Mouse (Mus musculus): ENCODE results near the gene Hist1h2ba.

Hist1h2ba gene

DNA sequence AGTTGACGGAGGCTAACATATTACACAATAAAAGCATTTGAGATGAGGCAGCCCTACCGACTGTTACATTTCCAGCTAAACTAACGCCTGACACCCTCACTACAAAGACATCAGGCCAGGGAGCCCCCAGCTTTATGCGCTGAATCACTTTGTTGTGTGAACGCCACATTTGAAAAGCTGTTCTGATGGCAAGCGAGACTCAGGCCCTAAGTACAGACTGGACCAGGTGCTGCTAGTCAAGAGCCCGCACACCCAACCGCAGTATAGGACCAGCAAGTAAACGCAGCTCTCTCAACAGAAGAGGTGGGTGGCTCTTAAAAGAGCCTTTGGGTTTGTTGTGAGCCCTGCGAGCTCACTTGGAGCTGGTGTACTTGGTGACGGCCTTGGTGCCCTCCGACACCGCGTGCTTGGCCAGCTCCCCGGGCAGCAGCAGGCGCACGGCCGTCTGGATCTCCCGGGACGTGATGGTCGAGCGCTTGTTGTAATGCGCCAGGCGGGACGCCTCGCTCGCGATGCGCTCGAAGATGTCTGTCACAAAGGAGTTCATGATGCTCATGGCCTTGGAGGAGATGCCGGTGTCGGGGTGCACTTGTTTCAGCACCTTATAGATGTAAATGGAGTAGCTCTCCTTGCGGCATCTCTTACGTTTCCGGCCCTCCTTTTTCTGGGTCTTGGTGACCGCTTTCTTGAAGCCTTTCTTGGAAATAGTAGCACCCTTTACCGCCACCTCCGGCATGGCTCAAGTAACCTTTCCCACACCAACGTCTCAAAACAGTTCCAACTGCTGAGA lies at the start of gene Hist1h2ba:
Gene Hist1h2ba (minus strand): TSS at position 736 of the 790 bp plus-strand sequence.
- no peak for DNase-seq

- DNase-seq: no peak
Observed at GRCm38 (mm10) chr13:23972271-23972670, 38.3 kb upstream of the Hist1h2ba start.

GRCm38 (mm10) chr13:23971870-23972269 lies 37.9 kb upstream of the Hist1h2ba start:
- DNase-seq: no peak

- no peak for DNase-seq
Observed at GRCm38 (mm10) chr13:23964909-23965308, 31.0 kb upstream of the Hist1h2ba start.

DNA sequence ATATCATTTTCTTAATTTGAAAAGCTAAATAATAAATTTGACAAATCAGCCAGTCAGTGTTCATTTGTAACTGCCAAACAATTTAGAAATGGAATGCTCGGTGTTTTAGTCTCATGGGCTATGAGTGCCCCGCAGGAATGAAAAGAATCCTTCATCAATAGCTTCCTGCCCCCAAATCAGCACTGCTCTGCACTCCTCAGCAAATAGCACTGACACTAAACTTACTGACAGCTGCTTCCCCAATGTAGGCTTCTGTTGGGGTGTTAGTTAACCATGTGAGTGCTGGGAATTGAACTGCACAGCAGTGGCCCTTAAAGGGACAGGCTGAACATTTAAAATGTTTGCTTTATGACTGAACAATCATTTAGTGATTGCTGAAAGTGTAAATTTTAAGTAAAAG lies 25.8 kb upstream of the Hist1h2ba start:
- peak; percentile 7 for DNase-seq

DNA sequence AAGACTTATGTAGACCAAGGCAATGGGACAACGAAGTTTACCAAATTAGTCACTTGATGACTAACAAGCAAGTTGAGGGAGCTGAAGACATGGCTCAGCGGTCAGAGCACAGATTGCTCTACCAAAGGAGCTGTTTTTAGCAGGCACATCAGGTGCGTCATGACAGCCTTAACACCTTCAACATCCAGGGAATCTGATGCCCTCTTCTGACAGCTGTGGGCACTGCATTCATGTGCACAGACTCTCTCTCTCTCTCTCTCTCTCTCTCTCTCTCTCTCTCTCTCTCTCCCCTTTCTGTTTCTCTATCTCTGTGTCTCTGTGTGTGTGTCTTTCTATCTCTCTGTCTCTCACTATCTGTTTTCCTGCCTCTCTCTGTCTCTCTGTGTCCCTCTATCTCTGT lies 17.0 kb upstream of the Hist1h2ba start:
- no peak for DNase-seq

GRCm38 (mm10) chr13:23949484-23950246 lies 15.7 kb upstream of the Hist1h2ba start:
- DNase-seq: no peak

GRCm38 (mm10) chr13:23946254-23946653 lies 12.3 kb upstream of the Hist1h2ba start:
- DNase-seq: no peak

GRCm38 (mm10) chr13:23942861-23943260 lies 8.9 kb upstream of the Hist1h2ba start:
- no peak for DNase-seq

DNA sequence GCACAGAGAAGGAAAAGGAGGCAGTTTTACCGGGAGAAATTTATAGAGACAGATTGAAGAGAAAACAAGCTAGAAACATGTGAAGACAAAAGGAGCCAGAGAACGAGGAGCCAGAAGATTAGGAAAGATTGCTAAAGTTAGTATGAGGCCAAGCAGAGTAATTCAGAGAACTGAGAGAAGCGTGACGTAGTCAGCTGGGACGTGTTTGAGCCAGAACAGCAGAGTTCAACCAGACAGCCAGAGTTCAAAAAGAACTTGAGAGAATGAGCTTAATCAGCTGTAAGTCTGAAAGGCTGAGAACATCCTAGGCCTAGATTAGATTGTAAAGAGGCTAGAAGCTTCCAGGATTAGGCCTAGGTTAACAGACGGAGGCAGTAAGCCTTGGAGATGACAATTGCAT lies 6.3 kb upstream of the Hist1h2ba start:
- no peak for DNase-seq

GRCm38 (mm10) chr13:23938699-23939098 lies 4.7 kb upstream of the Hist1h2ba start:
- no peak for DNase-seq

DNA sequence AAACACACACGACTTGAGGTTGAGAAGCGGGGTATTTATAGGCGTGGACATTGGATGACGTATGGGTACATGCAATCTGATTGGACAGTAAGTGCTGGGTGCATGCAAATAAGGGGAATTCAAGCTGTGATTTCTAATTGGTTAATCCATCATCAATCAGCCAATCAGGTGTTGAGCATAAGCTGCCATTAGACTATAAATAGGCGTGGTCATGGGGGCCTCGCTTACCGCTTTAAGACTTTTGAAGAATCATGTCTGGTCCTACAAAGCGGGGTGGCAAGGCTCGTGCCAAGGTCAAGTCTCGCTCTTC lies 210 bp upstream of the Hist1h2ba start, which contains the start of gene Hist1h2aa:
Gene Hist1h2aa (plus strand): TSS at position 252 of the 310 bp plus-strand sequence.
- DNase-seq: no peak

- no peak for DNase-seq
Observed at GRCm38 (mm10) chr13:23930904-23931303, 3.1 kb downstream of the Hist1h2ba start.

DNA sequence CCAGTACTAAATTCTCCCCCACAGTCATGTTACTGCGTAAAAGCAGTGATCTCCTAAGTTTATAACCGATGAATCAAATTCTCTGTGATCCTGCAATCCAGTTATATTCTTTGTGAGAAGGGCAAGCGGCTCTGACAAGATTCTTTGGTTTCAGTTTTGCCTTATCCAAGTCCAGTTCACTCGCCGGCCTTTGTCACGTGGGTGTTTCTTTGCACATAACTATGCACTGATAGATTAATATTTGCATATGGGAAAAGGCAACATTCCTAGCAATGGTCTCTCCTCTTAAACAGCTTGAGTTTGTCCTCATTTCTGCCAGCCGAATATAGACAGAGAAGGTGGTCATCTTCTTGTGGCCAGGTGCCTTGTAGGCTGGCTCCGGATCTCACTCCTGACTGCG lies 3.5 kb downstream of the Hist1h2ba start:
- no peak for DNase-seq

DNA sequence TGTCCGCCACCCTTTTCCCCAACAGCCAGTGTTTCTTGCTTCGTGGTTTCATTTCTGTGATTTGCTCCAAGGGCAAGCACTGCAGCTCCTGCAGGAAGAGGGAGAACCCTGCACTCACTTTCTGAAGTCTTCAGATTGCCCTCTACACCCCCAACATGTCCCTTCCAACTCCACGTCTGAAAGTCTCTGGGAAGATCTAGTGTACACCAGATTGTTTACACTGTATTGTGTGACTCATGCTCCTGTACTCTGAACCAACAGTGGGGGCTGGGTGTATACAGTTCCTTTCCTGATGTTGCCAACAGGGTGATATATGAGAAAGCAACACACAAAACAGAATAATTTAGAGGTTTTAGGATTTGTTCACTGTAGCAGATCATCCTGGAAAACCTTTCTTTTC lies 5.3 kb downstream of the Hist1h2ba start:
- DNase-seq: no peak

GRCm38 (mm10) chr13:23925792-23926191 lies 8.2 kb downstream of the Hist1h2ba start:
- DNase-seq: no peak

GRCm38 (mm10) chr13:23917674-23918073 lies 16.3 kb downstream of the Hist1h2ba start:
- DNase-seq: no peak

DNA sequence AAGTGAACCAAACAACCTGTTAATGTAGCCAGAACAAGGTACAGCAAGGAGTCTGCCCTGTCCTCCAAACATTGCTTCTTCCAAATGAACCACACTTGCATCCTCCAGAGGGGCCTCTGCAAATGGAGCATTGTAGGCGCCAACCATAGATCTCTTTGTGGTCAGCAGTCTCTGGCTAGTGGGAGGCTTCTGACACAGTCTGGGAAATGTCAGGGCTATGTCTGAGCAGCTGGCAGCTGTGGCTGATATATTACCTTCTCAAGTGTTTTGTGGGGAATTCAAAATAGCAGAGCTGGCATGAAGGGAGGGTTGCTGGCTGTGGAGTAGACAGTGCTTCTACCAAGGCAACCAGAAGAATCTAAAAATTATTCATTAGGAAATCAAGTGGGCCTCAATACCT lies 17.8 kb downstream of the Hist1h2ba start:
- no peak for DNase-seq

GRCm38 (mm10) chr13:23914376-23915167 lies 19.4 kb downstream of the Hist1h2ba start, which contains the start of gene Slc17a4:
Slc17a4 (minus strand) TSS chr13:23915009.
- DNase-seq: no peak

GRCm38 (mm10) chr13:23913791-23914306 lies 20.1 kb downstream of the Hist1h2ba start:
- DNase-seq: no peak

DNA sequence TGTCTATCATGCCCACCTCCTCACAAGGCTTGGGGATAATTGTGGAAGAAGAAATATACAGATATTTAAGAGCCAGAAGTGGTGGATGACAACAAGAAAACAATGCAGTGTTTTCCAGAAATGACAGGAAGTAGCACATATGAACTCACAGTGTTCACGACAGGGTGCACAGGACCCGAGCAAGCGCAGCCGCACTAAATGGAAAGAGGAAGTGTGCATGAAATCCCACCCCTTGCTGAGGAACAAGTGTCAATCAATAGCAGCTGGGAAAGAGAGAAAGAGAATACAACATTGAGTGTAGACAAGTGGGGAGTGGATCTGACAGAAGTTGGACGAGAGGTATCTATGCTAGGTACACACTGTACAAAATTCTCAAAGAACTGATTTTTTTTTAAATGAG lies 22.6 kb downstream of the Hist1h2ba start:
- DNase-seq: no peak

GRCm38 (mm10) chr13:23910121-23910520 lies 23.8 kb downstream of the Hist1h2ba start:
- no peak for DNase-seq

- DNase-seq: no peak
Observed at GRCm38 (mm10) chr13:23906906-23907305, 27.1 kb downstream of the Hist1h2ba start.
